Mouse (Mus musculus): ENCODE measurements around the gene Thtpa. TPM values are rescaled to one million over a fixed set of nuclear protein-coding genes. Genes with fewer than 3 reads are reported as not detected.

Gene Thtpa
- polyA plus RNA-seq, 1 experiment from 2014 or later = 27.7 TPM

DNA sequence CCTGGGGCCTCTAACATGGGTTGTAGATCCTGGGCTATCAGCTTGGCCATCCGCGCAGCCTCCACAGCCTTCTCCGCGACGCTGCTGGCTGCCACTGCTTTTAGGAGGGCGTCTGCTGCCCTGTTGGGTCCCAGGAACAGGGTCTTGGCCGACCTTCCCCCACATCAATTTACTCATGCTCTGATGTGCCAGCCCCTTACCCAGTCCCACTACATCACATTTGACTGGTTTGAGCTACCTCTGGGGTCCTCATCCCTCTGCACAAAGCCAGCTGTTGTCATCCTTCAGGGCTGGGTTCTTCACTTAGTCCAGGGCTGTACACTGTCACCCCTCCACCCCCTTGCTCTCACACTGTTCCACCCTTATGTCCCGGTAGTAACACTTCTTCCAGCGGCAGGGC lies 15.5 kb downstream of the Thtpa start:
- ATAC-seq (ENCODE audit: low FRiP score) = no peak
- peaks cover 55% of the 10 kb centered on the region for H3K4me1 ChIP-seq
- WGBS = 40% methylated on average over 9 of the region's 9 CpGs
- H3K36me3 ChIP-seq = no peaks in the 10 kb centered on the region
- H3K27ac ChIP-seq = no peak overlapping the region
- H3K4me3 ChIP-seq = no peak overlapping the region
- no peaks in the 10 kb centered on the region for H3K9me3 ChIP-seq (replicated peaks)
- H3K27me3 ChIP-seq = peaks cover 49% of the 10 kb centered on the region
- no peak overlapping the region for H3K9ac ChIP-seq
- peak overlapping the region; percentile 27; the same call in 1 of the 2 replicates for H3K4me2 ChIP-seq (replicated peaks)

DNA sequence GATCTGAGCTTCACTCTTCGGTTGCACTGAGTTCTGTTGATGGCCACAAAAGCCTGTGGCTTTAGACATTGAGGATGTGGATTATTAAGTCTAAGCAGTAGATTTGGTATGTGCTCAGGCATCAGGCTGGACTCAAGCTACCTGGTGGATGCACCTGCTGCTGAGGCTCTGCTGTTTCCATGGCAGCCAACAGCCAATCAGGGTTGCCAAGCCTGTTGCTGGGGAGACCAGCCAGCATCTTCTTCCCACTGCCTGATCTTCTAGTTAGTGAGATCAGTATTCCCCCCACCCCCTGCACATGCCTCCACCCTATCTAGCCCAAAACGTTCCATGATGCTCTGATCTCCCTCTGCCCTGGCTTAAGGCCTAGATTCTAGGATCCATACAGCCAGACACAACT lies 17.1 kb downstream of the Thtpa start:
- Histone ChIP-seq H3K27ac (no peak overlapping the region), H3K9me3 (replicated peaks) (no peaks in the 10 kb centered on the region), H3K9ac (no peak overlapping the region), H3K36me3 (no peaks in the 10 kb centered on the region), H3K4me3 (no peak overlapping the region), H3K27me3 (peaks cover 64% of the 10 kb centered on the region), H3K4me1 (peaks cover 57% of the 10 kb centered on the region), H3K4me2 (replicated peaks) (no peak overlapping the region)
- ATAC-seq (ENCODE audit: low FRiP score) = no peak
- 78% methylated on average over 2 of the region's 2 CpGs for WGBS

DNA sequence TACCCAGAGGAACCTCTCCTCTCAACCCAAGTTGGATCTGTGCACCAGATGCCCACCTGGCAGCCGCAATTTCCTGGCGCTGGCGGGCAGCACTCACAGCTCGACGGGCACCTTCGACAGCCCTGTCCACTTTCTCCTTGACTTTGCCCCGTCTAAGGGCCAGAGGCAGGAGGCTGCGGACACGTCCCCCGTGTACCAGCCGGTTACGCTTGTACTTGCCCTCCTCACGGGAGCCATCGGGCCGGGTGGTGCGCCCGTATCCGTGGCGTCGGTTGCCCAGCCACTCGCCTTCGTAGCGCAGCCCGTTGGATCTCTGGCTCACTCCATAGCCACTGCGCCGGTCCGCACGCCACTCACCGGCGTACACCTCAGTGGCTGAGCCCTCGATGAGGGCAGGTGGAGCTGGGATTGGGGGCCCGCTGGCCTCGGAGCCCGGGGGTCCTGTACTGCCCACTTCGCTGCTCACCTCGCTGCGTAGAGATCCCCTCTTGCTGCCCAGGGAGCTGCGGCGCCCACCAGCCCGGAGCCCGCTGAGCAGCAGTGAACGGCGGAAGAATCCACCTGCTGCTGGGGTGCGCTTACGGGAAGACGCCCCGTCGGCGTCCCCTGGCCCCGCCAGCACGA lies 18.9 kb downstream of the Thtpa start:
- WGBS = 70% methylated on average over 51 of the region's 51 CpGs
- no peaks in the 10 kb centered on the region for H3K9me3 ChIP-seq (replicated peaks)
- H3K4me1 ChIP-seq = peaks cover 51% of the 10 kb centered on the region
- peak overlapping the region; percentile 99 for H3K4me2 ChIP-seq (replicated peaks)
- ATAC-seq (ENCODE audit: low FRiP score) = no peak
- peak overlapping the region; percentile 77 for H3K4me3 ChIP-seq
- H3K9ac ChIP-seq = no peak overlapping the region; the same call in 1 of the 2 replicates
- H3K36me3 ChIP-seq = no peaks in the 10 kb centered on the region
- peaks cover 77% of the 10 kb centered on the region for H3K27me3 ChIP-seq
- no peak overlapping the region for H3K27ac ChIP-seq

- Histone ChIP-seq H3K27ac (0 out of 2 replicates have a peak overlapping the region, but pooled peaks have one; percentile 89), H3K27me3 (peaks cover 77% of the 10 kb centered on the region), H3K9me3 (replicated peaks) (no peaks in the 10 kb centered on the region), H3K36me3 (no peaks in the 10 kb centered on the region), H3K4me2 (replicated peaks) (peak overlapping the region; percentile 99), H3K4me3 (peak overlapping the region; percentile 77), H3K9ac (peak overlapping the region; percentile 84), H3K4me1 (peaks cover 45% of the 10 kb centered on the region)
- no peak; the same call in 1 of the 2 replicates for ATAC-seq (ENCODE audit: low FRiP score)
- 9% methylated on average over 26 of the region's 26 CpGs for WGBS
Observed at GRCm38 (mm10) chr14:55113975-55114645, 19.5 kb downstream of the Thtpa start.

DNA sequence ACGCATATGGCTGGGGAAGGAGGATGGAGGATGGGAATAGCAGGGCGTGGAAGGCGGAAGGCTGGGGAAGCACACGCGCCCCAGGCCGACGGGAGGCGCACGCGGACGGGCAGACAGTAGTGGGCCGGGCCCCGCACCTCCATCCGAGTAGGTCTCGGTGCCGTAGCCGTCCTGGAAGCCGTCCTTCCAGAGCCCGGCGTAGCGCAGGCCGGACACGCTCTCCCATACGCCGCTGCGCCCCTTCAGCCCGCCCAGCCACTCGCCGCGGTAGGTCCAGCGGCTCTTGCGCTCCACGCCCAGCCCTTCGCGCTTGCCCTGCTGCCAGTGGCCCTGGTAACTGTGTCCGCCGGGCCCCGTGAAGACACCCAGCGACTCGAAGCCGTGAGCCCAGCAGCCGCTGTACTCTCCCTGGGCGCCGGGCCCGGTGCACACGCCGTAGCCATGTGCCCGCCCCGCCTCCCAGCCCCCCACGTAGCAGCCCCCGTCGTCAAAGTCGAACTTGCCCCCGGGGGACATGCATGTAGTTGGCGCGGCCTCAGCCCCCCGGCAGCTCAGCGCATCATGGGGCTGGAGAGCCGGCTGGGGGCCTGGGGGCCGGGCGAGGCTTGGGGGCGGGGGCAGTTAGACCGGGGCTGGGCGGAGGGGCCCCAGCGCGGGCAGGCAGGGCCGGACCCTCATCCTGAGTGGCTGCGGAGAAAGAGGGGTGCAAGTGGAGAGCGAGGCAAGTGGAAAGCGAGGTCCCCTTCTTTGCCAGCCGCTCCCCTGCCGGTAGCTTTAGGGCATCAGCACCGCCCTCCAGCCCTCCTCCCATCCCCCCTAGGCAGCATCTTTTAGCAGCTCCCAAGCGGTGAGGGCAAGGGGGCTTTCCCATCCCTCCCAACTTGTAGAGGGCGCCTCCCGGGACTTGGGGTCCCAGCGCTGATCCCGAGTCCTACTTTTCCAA lies 20.4 kb downstream of the Thtpa start:
- Histone ChIP-seq H3K9me3 (replicated peaks) (no peaks in the 10 kb centered on the region), H3K4me3 (peak overlapping the region; percentile 77), H3K27ac (peak overlapping the region; percentile 89), H3K4me1 (peaks cover 36% of the 10 kb centered on the region), H3K9ac (peak overlapping the region; percentile 84), H3K27me3 (peaks cover 70% of the 10 kb centered on the region), H3K4me2 (replicated peaks) (peak overlapping the region; percentile 99), H3K36me3 (no peaks in the 10 kb centered on the region)
- ATAC-seq (ENCODE audit: low FRiP score) = peak; percentile 66
- under 1% methylated on average over 63 of the region's 78 CpGs for WGBS

- WGBS = 3% methylated on average over 8 of the region's 8 CpGs
- Histone ChIP-seq H3K9me3 (replicated peaks) (no peaks in the 10 kb centered on the region), H3K27ac (peak overlapping the region; percentile 89), H3K4me2 (replicated peaks) (peak overlapping the region; percentile 99), H3K36me3 (no peaks in the 10 kb centered on the region), H3K9ac (peak overlapping the region; percentile 84), H3K27me3 (peaks cover 62% of the 10 kb centered on the region), H3K4me1 (peaks cover 34% of the 10 kb centered on the region), H3K4me3 (peak overlapping the region; percentile 77)
- ATAC-seq (ENCODE audit: low FRiP score) = peak; percentile 43
Observed at GRCm38 (mm10) chr14:55115846-55116245, 21.3 kb downstream of the Thtpa start.

DNA sequence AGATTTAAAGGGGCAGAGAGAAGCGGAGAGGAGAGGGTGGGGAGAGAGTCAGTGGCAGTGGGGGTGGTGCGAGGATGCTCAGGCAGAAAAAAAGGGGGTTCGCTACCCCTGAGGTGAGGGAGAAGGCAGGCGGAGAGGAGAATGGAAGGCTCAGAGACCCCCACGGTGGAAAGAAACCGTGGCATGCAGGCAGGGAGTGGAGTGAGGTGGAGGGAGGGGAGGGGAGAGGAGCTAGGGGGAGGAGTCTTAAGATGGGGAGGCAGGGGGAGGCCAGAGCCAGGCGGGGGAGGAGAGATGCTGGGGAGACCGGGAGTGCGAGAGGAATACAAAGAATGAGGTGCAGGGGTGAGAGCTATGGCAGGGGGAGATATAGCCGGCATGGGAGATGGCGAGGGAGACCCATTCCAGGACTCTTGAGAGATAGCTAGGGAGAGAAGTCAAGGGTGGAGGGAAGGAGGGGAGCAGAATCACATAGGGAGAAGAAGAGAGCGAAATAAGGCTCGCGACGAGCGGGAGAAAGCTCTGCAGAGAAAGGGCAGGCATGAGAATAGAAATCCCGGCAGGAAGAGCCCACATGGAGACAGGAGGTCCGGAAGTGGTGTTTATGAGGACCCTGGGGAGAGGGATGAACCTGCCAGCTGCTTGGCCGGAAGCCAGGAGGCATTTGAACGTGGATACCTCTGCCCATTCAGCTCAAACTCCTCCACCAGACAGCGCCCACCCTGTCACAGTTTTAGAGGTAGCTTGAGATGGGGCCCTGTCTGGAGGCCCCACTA lies 22.0 kb downstream of the Thtpa start, which contains the start of gene Jph4:
Jph4 (minus strand) TSS at position 511 of the 776 bp plus-strand sequence.
- H3K4me3 ChIP-seq = peak within 1 kb of the TSS; percentile 77
- peak within 1 kb of the TSS; percentile 99 for H3K4me2 ChIP-seq (replicated peaks)
- no peaks in the 10 kb centered on the region for H3K9me3 ChIP-seq (replicated peaks)
- H3K27ac ChIP-seq = peak within 1 kb of the TSS; percentile 89
- ATAC-seq (ENCODE audit: low FRiP score) = peak; percentile 43
- H3K27me3 ChIP-seq = peaks cover 59% of the 10 kb centered on the region
- no peaks in the 10 kb centered on the region for H3K36me3 ChIP-seq
- WGBS = 4% methylated on average over 21 of the region's 21 CpGs
- H3K4me1 ChIP-seq = peaks cover 34% of the 10 kb centered on the region
- peak within 1 kb of the TSS; percentile 84 for H3K9ac ChIP-seq

- Histone ChIP-seq H3K36me3 (no peaks in the 10 kb centered on the region), H3K4me1 (peaks cover 39% of the 10 kb centered on the region), H3K9ac (no peak overlapping the region), H3K27ac (no peak overlapping the region), H3K4me3 (no peak overlapping the region), H3K27me3 (peaks cover 40% of the 10 kb centered on the region), H3K4me2 (replicated peaks) (no peak overlapping the region), H3K9me3 (replicated peaks) (no peaks in the 10 kb centered on the region)
- 83% methylated on average over 4 of the region's 4 CpGs for WGBS
- no peak for ATAC-seq (ENCODE audit: low FRiP score)
Observed at GRCm38 (mm10) chr14:55118852-55119251, 24.3 kb downstream of the Thtpa start.

GRCm38 (mm10) chr14:55119421-55120134 lies 25.0 kb downstream of the Thtpa start:
- Histone ChIP-seq H3K36me3 (no peaks in the 10 kb centered on the region), H3K4me3 (no peak overlapping the region), H3K9ac (no peak overlapping the region), H3K27me3 (peaks cover 32% of the 10 kb centered on the region), H3K27ac (no peak overlapping the region), H3K4me1 (peaks cover 32% of the 10 kb centered on the region), H3K9me3 (replicated peaks) (no peaks in the 10 kb centered on the region), H3K4me2 (replicated peaks) (no peak overlapping the region)
- no peak for ATAC-seq (ENCODE audit: low FRiP score)
- WGBS = 72% methylated on average over 4 of the region's 4 CpGs

DNA sequence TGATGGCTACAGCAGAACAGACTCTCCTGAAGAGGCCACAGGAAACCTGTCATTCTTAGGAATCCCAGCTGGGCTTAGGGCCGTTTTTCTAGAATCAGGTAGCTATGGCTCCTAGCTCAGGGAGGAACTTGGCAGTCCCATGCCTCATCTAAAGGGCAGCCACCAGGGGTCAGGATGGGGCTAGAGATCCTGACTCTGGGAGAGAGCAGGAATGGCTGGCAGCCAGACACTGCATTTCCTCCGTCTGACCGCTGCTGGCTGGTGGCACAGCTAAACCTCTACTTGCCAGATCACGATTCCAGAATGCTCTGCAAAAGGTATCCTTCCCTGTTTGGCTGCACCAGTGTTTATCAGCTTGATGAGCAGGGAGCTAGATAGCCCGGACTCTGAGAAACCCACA lies 27.4 kb downstream of the Thtpa start:
- 8% methylated on average over 5 of the region's 5 CpGs for WGBS
- Histone ChIP-seq H3K4me2 (replicated peaks) (peak overlapping the region; percentile 33), H3K27ac (peak overlapping the region; percentile 74), H3K9me3 (replicated peaks) (no peaks in the 10 kb centered on the region), H3K36me3 (no peaks in the 10 kb centered on the region), H3K9ac (no peak overlapping the region), H3K27me3 (peaks cover 10% of the 10 kb centered on the region), H3K4me3 (no peak overlapping the region), H3K4me1 (peaks cover 12% of the 10 kb centered on the region; the same call in 1 of the 2 replicates)
- ATAC-seq (ENCODE audit: low FRiP score) = peak; percentile 81

DNA sequence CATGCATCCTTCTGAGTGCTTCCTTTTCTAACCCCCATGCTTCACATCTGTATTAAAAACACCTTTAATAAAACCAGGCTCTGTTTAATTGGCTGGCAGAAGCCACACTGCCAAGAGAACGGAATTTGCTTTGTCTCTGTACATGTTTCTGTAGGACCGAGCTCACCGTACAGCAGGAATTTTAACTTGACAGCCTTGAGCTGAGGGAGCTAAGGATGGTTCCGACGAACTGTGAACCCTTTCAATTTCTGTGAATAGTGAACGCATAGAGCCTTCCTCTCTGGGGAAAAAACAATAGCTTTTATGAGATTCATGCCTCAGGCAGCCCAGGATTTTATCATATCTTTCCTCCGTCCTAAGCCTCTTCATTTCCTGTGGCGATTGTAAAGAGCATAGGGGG lies 27.8 kb downstream of the Thtpa start:
- peaks cover 10% of the 10 kb centered on the region; the same call in 1 of the 2 replicates for H3K4me1 ChIP-seq
- H3K27me3 ChIP-seq = peaks cover 6% of the 10 kb centered on the region
- peak; percentile 48; the same call in 1 of the 2 replicates for ATAC-seq (ENCODE audit: low FRiP score)
- no peaks in the 10 kb centered on the region for H3K36me3 ChIP-seq
- H3K4me3 ChIP-seq = no peak overlapping the region
- H3K27ac ChIP-seq = peak overlapping the region; percentile 74
- WGBS = 36% methylated on average over 8 of the region's 8 CpGs
- no peak overlapping the region for H3K9ac ChIP-seq
- H3K4me2 ChIP-seq (replicated peaks) = peak overlapping the region; percentile 33
- no peaks in the 10 kb centered on the region for H3K9me3 ChIP-seq (replicated peaks)
